Mouse (Mus musculus) megakaryocyte, embryonic 14.5 days (primary cell): ENCODE measurements around the gene Tnrc6a.

Source experiments
- FLI1 ChIP-seq: IDR thresholded peaks from 2 replicates; pipeline ENCODE4 v1.6.1; 2012; ENCODE audit warnings: low read length, inconsistent platforms, mixed read lengths
- GATA1 ChIP-seq: IDR thresholded peaks from 3 replicates; pipeline ENCODE4 v1.6.1; 2012; ENCODE audit warnings: mixed read lengths, low read length, inconsistent platforms, borderline replicate concordance

DNA sequence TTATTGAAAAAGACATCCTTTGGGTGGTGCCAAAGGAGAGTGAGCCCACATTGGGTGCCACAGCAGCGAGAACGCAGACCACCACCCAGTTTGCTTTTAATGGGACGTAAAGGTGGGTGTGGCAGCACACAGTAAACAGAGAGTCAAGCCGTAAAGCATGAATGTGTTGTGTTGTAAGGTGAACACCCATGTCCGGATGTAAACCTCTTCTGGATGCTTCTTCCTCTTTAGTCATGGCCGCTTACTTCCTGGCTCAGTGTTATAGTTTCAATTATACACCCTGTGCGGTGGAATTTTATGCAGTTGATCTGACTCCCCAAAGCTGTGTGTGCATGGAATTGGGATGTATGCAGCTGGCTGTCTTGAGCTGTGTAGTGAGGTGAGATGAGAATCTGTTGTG is 118.6 kb downstream of the Tnrc6a start:
- TF ChIP-seq FLI1 (no peak), GATA1 (no peak)
